Mouse (Mus musculus) liver, embryonic 15.5 days (tissue): Measurements from ENCODE around the gene Zmiz1. TPM values are rescaled to one million over a fixed set of nuclear protein-coding genes. Genes with fewer than 3 reads are reported as not detected.

Experiments used
- ATAC-seq: fragments of 200-750 bp; cut with Nextera tagmentation; 2 replicates; pipeline ENCODE4 v1.8.0; 2017; ENCODE audit warnings: moderate number of reproducible peaks, mild to moderate bottlenecking, moderate library complexity; ENCODE audit not compliant: insufficient read depth
- H3K27ac ChIP-seq: fragments of 300-500 bp; sonication (generic); replicated peaks from 2 replicates; pipeline ENCODE4 v1.5.1; 2015; ENCODE audit warnings: mild to moderate bottlenecking, inconsistent platforms
- H3K27me3 ChIP-seq: fragments of 300-500 bp; sonication (generic); 2 replicates; pipeline ENCODE4 v1.6.1; 2015; ENCODE audit warnings: mild to moderate bottlenecking, inconsistent platforms
- H3K36me3 ChIP-seq: fragments of 300-500 bp; sonication (generic); replicated peaks from 2 replicates; pipeline ENCODE4 v1.6.1; 2015; ENCODE audit warnings: moderate library complexity, mild to moderate bottlenecking, inconsistent platforms
- H3K4me1 ChIP-seq: fragments of 300-500 bp; sonication (generic); replicated peaks from 2 replicates; pipeline ENCODE4 v1.6.1; 2015; ENCODE audit warnings: inconsistent platforms
- H3K4me2 ChIP-seq: fragments of 300-500 bp; sonication (generic); 2 replicates; pipeline ENCODE4 v1.6.1; 2015; ENCODE audit warnings: moderate library complexity, mild to moderate bottlenecking, inconsistent platforms
- H3K4me3 ChIP-seq: fragments of 300-500 bp; sonication (generic); replicated peaks from 2 replicates; pipeline ENCODE4 v1.5.1; 2015; ENCODE audit warnings: mild to moderate bottlenecking, inconsistent platforms
- H3K9ac ChIP-seq: fragments of 300-500 bp; sonication (generic); 2 replicates; pipeline ENCODE4 v1.6.1; 2015; ENCODE audit warnings: moderate library complexity, mild to moderate bottlenecking, inconsistent platforms
- H3K9me3 ChIP-seq: fragments of 300-500 bp; sonication (generic); replicated peaks from 2 replicates; pipeline ENCODE4 v1.6.1; 2016; ENCODE audit warnings: inconsistent platforms
- WGBS: fragments of 180-500 bp; shearing (Covaris S2); methylation state at CpG from one replicate; pipeline ENCODE4 v1.1.7; 2015; ENCODE audit warnings: mixed read lengths; ENCODE audit not compliant: insufficient replicate concordance; 5-methylcytosine and 5-hydroxymethylcytosine counted together
- polyA plus RNA-seq: library from polyadenylated mRNA; unstranded; fragments of >200 nt; fragmentation: Nextera tagmentation; extraction: Ambion mirVana; gene quantifications from 2 replicates; pipeline ENCODE4 v1.2.1, GENCODE M21; 2015

Zmiz1 gene
- polyA plus RNA-seq, 1 experiment from 2014 or later: 4.3 TPM

DNA sequence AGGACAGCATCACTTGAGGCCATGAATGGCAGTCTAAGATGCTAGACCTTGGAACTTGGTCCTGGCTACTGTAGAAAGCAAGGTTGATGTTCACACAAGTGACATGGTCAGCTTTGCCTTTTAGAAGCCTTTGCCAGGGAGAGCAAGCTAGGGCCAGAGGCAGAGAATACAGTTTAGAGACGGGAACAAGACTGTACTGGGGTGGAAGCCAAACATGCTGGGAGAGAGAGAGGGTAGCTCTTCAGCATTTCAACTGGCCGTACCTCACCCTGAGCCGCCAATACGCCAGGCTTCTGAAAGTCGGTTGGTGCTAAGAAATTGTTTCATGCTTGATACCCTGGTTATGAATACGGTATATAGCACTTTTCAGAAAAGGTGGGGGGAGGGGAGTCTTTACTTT lies 140.0 kb downstream of the Zmiz1 start:
- Histone ChIP-seq H3K4me3 (no peak overlapping the region), H3K27ac (no peak overlapping the region), H3K4me2 (no peak overlapping the region), H3K4me1 (peaks cover 23% of the 10 kb centered on the region), H3K36me3 (peaks cover 11% of the 10 kb centered on the region; the same call in 1 of the 2 replicates), H3K9ac (no peak overlapping the region), H3K9me3 (no peaks in the 10 kb centered on the region), H3K27me3 (peaks cover 4% of the 10 kb centered on the region; the same call in 1 of the 2 replicates)
- no peak for ATAC-seq
- 77% methylated on average over 6 of the region's 6 CpGs for WGBS

DNA sequence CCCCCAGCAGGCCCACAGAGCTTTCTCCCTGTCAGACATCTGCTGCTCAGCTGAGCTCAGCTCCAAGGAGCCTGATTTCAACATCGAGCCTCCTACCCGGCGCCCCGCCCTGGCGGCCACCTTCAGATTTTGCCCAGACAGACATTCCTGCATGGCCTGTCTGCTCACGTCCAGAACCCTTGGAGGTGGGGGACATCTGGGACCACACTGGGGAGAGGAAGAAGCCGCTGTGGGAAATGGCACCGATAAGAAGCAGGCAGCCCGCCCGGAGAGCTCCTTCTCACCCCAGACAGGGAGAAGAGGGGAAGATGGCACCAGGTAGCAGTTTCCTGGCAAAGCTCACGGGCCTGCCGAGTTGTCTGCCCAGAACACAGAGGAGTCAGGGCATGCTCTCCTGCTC lies 140.9 kb downstream of the Zmiz1 start:
- no peak for ATAC-seq
- Histone ChIP-seq H3K9ac (no peak overlapping the region), H3K4me1 (peaks cover 20% of the 10 kb centered on the region), H3K4me3 (no peak overlapping the region), H3K36me3 (peaks cover 11% of the 10 kb centered on the region; the same call in 1 of the 2 replicates), H3K9me3 (no peaks in the 10 kb centered on the region), H3K27me3 (peaks cover 4% of the 10 kb centered on the region; the same call in 1 of the 2 replicates), H3K4me2 (no peak overlapping the region), H3K27ac (no peak overlapping the region)
- WGBS: 55% methylated on average over 12 of the region's 12 CpGs

DNA sequence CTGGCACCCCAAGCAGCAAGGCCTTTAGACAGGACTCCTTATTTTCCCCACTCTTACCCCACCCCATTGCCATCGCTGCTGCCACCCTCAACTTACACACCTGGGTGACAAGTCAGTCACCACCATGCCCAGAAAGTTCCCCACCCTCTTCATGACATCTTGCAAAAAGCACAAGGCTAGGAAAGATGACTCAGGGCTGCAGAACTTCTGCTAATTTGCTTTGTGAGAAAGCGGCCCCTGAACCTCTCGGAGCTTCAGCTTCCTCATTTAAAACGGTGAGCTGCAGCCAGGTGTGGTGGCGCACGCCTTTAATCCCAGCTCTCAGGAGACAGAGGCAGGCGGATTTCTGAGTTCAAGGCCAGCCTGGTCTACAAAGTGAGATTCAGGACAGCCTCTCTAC lies 141.4 kb downstream of the Zmiz1 start:
- H3K9ac ChIP-seq: no peak overlapping the region
- H3K4me3 ChIP-seq: no peak overlapping the region
- no peaks in the 10 kb centered on the region for H3K9me3 ChIP-seq
- peaks cover 20% of the 10 kb centered on the region for H3K4me1 ChIP-seq
- peaks cover 6% of the 10 kb centered on the region for H3K27me3 ChIP-seq
- WGBS: 50% methylated on average over 7 of the region's 7 CpGs
- H3K27ac ChIP-seq: no peak overlapping the region
- H3K4me2 ChIP-seq: no peak overlapping the region
- H3K36me3 ChIP-seq: peaks cover 11% of the 10 kb centered on the region; the same call in 1 of the 2 replicates
- no peak for ATAC-seq

DNA sequence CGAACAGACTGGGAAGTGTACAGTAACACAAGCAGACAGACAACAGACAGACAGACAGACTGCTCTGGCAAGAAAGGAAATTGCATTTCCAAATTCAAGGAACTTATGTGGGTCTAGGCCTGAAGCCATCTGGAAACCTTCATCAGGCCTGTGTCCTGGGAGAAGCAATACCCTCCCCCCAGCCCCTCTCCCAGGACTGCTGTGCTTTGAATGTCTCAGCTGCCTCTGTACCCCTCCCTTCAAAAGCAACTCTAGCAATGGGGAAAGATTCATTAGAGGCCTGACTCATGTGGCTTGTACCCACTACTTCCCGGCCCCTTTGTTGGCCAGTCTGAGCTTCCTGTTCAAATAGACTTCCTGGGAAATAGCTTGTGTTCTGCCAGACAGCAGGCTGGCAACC lies 142.0 kb downstream of the Zmiz1 start:
- H3K4me3 ChIP-seq: no peak overlapping the region
- H3K9me3 ChIP-seq: no peaks in the 10 kb centered on the region
- H3K36me3 ChIP-seq: peaks cover 11% of the 10 kb centered on the region; the same call in 1 of the 2 replicates
- no peak for ATAC-seq
- H3K9ac ChIP-seq: no peak overlapping the region
- WGBS: 43% methylated on average over 2 of the region's 2 CpGs
- H3K27me3 ChIP-seq: peaks cover 12% of the 10 kb centered on the region
- no peak overlapping the region for H3K4me2 ChIP-seq
- peaks cover 24% of the 10 kb centered on the region for H3K4me1 ChIP-seq
- no peak overlapping the region for H3K27ac ChIP-seq

DNA sequence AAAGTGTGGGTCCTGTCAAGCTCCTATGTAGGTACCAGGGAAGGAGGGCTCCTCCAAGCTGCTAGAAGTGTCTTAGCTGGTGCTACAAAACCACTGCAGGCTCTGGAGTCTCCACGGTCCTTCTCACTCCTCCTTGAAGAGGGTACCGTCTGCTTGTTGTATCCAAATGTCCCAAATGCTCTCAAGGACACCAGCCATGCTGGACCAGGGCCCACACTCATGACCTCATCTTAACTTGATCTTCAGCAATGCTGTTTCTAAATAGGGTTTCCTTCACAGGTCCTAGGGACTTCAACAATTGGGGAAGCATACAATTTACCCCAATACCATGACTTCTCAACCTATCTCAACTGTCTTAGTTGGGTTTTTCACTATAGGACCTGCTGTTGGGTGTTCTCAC lies 143.0 kb downstream of the Zmiz1 start:
- Histone ChIP-seq H3K36me3 (peaks cover 11% of the 10 kb centered on the region; the same call in 1 of the 2 replicates), H3K4me3 (no peak overlapping the region), H3K27ac (no peak overlapping the region), H3K9me3 (no peaks in the 10 kb centered on the region), H3K4me2 (no peak overlapping the region), H3K9ac (no peak overlapping the region), H3K27me3 (peaks cover 23% of the 10 kb centered on the region), H3K4me1 (peaks cover 35% of the 10 kb centered on the region)
- ATAC-seq: no peak
- 67% methylated on average over 2 of the region's 2 CpGs for WGBS

DNA sequence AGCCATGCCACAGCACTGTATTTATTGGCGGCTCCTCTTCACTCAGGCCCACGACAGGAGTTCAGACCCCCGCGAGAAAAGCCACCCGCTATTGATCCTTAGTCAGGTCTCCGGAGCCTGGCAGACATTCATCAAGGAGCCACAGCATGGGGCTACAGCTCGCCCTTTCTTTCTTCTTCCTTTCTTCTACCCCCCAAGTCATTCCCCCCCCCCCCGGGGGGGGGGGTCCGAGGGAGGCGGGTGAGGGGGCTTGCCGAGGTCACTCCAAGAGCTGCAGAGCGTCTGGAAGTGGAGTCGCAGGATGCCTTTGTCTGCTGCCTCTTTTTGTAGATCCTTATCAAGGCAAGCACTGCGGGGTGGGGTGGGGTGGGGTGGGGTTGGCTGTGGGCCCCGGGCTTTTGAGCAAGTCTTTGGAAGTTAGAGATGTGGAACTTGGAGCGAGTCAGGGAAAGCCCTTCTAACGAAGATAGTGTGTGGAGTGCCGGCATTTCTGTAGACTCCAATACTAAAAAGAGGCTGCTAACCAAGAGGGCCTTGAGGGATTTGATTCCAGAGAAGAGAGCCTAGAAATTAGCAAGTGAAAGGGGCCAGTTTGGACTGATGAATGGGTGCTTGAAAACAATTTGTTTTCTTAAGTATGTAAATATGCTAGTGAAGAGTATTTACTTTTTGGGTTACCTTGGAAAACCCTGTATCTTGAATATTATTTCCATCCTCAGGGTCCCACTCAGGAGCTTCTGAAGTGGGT lies 145.6 kb downstream of the Zmiz1 start:
- peaks cover 46% of the 10 kb centered on the region for H3K27me3 ChIP-seq
- 21% methylated on average over 18 of the region's 18 CpGs for WGBS
- no peaks in the 10 kb centered on the region for H3K9me3 ChIP-seq
- no peak overlapping the region for H3K27ac ChIP-seq
- H3K4me1 ChIP-seq: peaks cover 42% of the 10 kb centered on the region
- H3K4me2 ChIP-seq: no peak overlapping the region
- H3K9ac ChIP-seq: no peak overlapping the region
- 0 out of 2 replicates have a peak, but pooled peaks cover 3% of the 10 kb centered on the region for H3K36me3 ChIP-seq
- no peak overlapping the region for H3K4me3 ChIP-seq
- no peak for ATAC-seq

DNA sequence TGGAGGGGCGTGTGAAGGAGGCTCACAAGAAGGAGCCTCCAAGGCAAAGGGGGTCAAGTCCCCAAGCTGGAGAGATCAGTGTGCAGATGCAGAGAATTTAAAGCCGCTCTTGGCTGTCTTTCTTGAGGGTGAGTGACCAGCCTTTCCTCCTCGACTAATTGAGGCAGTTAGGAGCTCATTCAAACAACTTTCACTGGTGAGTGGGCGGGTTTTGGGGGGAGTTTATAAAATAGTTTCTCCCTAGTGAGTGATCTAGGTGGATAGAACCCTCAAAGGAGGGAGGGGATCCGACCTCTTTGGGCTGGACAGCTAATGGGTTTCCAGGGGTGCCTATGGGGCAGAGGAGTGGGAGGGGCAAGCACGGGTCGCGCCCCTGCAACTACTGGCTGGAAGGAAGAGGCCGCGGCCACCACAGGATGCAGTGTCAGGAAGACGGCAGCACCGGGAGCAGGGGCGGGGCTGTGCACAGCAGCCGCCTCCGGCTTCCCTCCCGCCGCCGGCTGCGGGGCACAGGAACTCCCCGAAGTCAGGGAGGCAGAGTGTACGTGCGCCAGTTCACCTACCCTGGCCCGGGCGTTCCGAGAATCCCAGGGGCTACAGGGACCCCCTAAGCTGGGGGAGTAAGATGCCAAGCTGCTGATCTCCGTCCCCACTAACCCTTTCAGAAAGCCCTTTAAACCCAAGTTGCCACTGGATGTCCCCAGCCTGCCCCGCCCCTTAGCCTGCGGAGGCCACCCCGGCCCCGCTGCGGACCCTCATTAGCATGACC lies 147.6 kb downstream of the Zmiz1 start:
- 2% methylated on average over 31 of the region's 31 CpGs for WGBS
- H3K27ac ChIP-seq: peak overlapping the region; percentile 62
- peaks cover 45% of the 10 kb centered on the region for H3K4me1 ChIP-seq

DNA sequence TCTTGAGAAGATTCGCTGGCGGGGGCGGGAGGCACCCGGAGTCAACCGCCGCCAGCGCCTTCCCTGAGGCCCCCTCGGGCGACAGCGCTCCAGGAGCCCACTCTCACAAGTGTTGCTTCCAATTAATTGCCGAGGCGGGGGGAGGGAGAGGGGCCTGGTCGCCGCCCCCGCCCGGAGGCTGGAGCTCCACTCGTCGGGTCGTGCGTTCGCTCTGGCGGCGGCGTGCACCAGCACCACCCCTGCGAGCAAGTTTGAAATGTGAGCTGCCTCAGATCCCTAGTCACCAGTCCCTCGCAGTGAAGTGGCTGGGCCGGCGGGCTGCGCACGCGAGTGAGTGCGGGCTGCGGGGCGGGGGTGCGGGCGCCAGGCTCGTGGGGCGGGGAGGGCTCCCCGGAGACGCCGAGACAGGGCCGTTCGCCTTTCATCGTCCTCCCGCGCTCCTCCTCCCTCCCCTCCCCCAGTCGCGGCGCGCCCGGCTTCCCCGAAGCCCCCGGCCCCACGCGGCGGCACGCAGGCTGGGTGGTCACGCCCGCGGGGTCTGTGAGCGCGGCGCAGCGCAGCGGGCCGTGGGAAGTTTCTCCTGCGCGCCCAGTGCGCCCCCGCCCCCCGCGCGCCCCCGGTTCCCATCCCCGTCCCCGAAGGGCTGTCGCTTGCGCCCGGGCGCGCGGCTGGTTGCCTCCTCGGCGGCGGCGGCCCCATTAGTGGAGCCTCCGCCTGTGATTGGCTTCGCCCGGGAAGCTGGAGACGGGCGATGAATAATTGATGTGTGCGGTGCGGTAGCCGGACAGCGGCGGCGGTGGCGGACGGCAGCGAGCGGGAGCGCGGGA lies 148.4 kb downstream of the Zmiz1 start:
- Histone ChIP-seq H3K27me3 (peaks cover 51% of the 10 kb centered on the region), H3K9ac (peak overlapping the region; percentile 50; the same call in 1 of the 2 replicates), H3K27ac (peak overlapping the region; percentile 62), H3K4me1 (peaks cover 53% of the 10 kb centered on the region), H3K4me2 (peak overlapping the region; percentile 81), H3K36me3 (no peaks in the 10 kb centered on the region), H3K9me3 (no peaks in the 10 kb centered on the region), H3K4me3 (peak overlapping the region; percentile 59)
- WGBS: 1% methylated on average over 99 of the region's 103 CpGs
- ATAC-seq: no peak

More for the DNA sequence above, 147.6 kb downstream of the Zmiz1 start:
- H3K36me3 ChIP-seq: no peaks in the 10 kb centered on the region
- ATAC-seq: peak; percentile 51
- H3K4me2 ChIP-seq: peak overlapping the region; percentile 81
- no peaks in the 10 kb centered on the region for H3K9me3 ChIP-seq
- H3K9ac ChIP-seq: peak overlapping the region; percentile 50; the same call in 1 of the 2 replicates
- peak overlapping the region; percentile 59 for H3K4me3 ChIP-seq
- H3K27me3 ChIP-seq: peaks cover 51% of the 10 kb centered on the region

DNA sequence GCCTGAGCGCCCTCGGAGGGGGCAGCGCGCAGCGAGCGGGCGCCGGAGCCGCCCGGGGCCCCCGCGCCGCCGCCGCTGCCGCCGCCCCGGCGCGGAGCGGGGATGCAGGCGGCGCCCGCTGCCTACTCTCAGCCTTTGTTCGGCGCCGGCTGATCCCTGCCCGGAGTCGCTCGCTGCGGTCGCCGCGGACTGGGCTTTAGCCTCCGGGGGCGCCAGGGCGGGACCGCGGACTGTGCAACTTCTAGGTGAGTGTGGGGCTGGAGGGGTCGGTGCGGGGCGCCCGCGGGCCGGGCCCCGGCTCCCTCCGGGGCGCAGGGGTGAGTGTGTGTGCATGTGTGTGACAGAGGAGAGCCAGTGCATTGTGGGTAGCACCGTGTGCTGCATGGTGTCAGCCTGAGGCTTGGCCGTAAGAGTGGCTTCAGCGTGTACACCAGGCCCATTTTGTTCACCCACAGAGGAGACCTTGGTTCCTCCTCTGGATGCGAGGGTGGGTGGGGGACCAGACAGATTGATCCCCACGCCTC lies 149.0 kb downstream of the Zmiz1 start:
- ATAC-seq: 0 out of 2 replicates have a peak, but pooled peaks have one; percentile 29

DNA sequence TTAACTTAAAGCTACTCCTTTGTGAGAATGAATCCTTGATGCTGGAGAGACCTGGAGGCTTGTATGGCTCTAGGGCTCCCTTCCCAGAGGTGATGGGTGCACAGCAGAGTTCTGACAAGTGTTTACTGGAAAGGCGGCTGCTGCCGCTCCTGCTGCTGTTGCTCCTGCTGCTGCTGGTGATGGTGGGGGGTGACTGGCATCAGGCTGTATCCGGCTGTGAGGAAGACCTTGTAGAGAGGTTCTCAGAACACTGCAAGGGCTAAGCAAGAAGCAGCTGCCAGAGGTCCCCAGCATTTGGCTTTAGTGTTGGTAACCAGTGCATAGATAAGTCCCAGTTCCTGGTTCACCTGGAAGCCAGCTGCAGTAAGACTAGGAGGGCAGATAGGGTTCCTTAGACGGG lies 149.6 kb downstream of the Zmiz1 start:
- Histone ChIP-seq H3K4me2 (peak overlapping the region; percentile 81), H3K27me3 (peaks cover 47% of the 10 kb centered on the region), H3K9ac (no peak overlapping the region; the same call in 1 of the 2 replicates), H3K9me3 (no peaks in the 10 kb centered on the region), H3K4me3 (peak overlapping the region; percentile 59), H3K27ac (0 out of 2 replicates have a peak overlapping the region, but pooled peaks have one; percentile 19), H3K4me1 (peaks cover 57% of the 10 kb centered on the region), H3K36me3 (no peaks in the 10 kb centered on the region)
- WGBS: 26% methylated on average over 4 of the region's 4 CpGs
- no peak for ATAC-seq

More for the DNA sequence above, 149.0 kb downstream of the Zmiz1 start:
- peak overlapping the region; percentile 59 for H3K4me3 ChIP-seq
- H3K36me3 ChIP-seq: no peaks in the 10 kb centered on the region
- 1% methylated on average over 51 of the region's 53 CpGs for WGBS
- H3K27me3 ChIP-seq: peaks cover 51% of the 10 kb centered on the region
- peak overlapping the region; percentile 62 for H3K27ac ChIP-seq
- peak overlapping the region; percentile 81 for H3K4me2 ChIP-seq
- H3K4me1 ChIP-seq: peaks cover 55% of the 10 kb centered on the region
- H3K9ac ChIP-seq: peak overlapping the region; percentile 50; the same call in 1 of the 2 replicates
- no peaks in the 10 kb centered on the region for H3K9me3 ChIP-seq
